Mouse (Mus musculus): ENCODE results near the gene Acoxl. TPM values are rescaled to one million over a fixed set of nuclear protein-coding genes. Genes with fewer than 3 reads are reported as not detected.
"Not testable (repeated sequence)": the region's sequence is repeated elsewhere in the genome, so short reads cannot be mapped to it uniquely, and the experiment has no call there.

Acoxl gene
- polyA plus RNA-seq, 1 experiment from 2014 or later: 0.15 TPM

GRCm38 (mm10) chr2:128095270-128095669, 256.6 kb downstream of the Acoxl start:
- no peak for ATAC-seq
- Histone ChIP-seq H3K27ac (ENCODE audit: low read depth, low read length) (no peak overlapping the region), H3K9me3 (ENCODE audit: control insufficient read depth, low read length) (no peaks in the 10 kb centered on the region), H3K4me3 (ENCODE audit: low read length) (no peak overlapping the region), H3K9ac (ENCODE audit: low read depth, low read length) (no peak overlapping the region), H3K36me3 (ENCODE audit: control insufficient read depth, insufficient read depth, low read length) (no peaks in the 10 kb centered on the region), H3K27me3 (replicated peaks; ENCODE audit: control insufficient read depth, insufficient read depth, low read length) (no peaks in the 10 kb centered on the region), H3K4me1 (ENCODE audit: control insufficient read depth, insufficient read depth, low read depth, low read length) (no peaks in the 10 kb centered on the region), H3K4me2 (ENCODE audit: low read length) (no peak overlapping the region)
- 35% methylated on average over 1 of the region's 1 CpGs for WGBS

- Histone ChIP-seq H3K4me3 (ENCODE audit: low read length) (no peak overlapping the region), H3K4me2 (ENCODE audit: low read length) (no peak overlapping the region), H3K27me3 (replicated peaks; ENCODE audit: control insufficient read depth, insufficient read depth, low read length) (no peaks in the 10 kb centered on the region), H3K9ac (ENCODE audit: low read depth, low read length) (no peak overlapping the region), H3K9me3 (ENCODE audit: control insufficient read depth, low read length) (no peaks in the 10 kb centered on the region), H3K27ac (ENCODE audit: low read depth, low read length) (no peak overlapping the region), H3K36me3 (ENCODE audit: control insufficient read depth, insufficient read depth, low read length) (no peaks in the 10 kb centered on the region), H3K4me1 (ENCODE audit: control insufficient read depth, insufficient read depth, low read depth, low read length) (no peaks in the 10 kb centered on the region)
- ATAC-seq: no peak
- WGBS: 81% methylated on average over 1 of the region's 1 CpGs
Measured at GRCm38 (mm10) chr2:128096070-128096469, 257.4 kb downstream of the Acoxl start.

GRCm38 (mm10) chr2:128098118-128098517, 259.4 kb downstream of the Acoxl start:
- ATAC-seq; H3K36me3 ChIP-seq (ENCODE audit: control insufficient read depth, insufficient read depth, low read length); H3K4me1 ChIP-seq (ENCODE audit: control insufficient read depth, insufficient read depth, low read depth, low read length); H3K9me3 ChIP-seq (ENCODE audit: control insufficient read depth, low read length); H3K27ac ChIP-seq (ENCODE audit: low read depth, low read length); H3K4me3 ChIP-seq (ENCODE audit: low read length); H3K9ac ChIP-seq (ENCODE audit: low read depth, low read length); H3K27me3 ChIP-seq (replicated peaks; ENCODE audit: control insufficient read depth, insufficient read depth, low read length); H3K4me2 ChIP-seq (ENCODE audit: low read length): not testable (repeated sequence)
- WGBS: 78% methylated on average over 4 of the region's 5 CpGs

- H3K27ac ChIP-seq (ENCODE audit: low read depth, low read length): no peak overlapping the region
Measured at GRCm38 (mm10) chr2:128102086-128102485, 263.4 kb downstream of the Acoxl start.

DNA sequence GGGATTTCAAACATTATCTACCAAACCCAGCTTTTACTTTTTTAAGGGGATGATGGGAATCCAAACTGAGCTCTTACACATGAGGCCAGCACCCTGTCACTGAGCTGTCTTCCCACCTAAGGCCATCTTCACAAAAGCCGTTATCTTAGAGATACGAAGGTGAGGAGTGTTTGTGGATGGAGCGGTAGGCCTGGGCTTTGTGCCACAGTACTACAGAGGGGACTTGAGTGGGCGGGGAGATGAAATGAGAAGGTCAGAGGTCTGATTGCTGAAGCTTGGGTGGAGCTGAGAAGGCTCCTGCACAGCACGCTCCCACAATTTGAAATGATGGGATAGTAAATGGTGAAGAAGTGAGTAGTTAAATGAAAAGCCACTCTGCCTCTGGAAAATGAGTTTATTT, 266.1 kb downstream of the Acoxl start:
- Histone ChIP-seq H3K27ac (ENCODE audit: low read depth, low read length) (no peak overlapping the region), H3K27me3 (replicated peaks; ENCODE audit: control insufficient read depth, insufficient read depth, low read length) (no peaks in the 10 kb centered on the region), H3K4me1 (ENCODE audit: control insufficient read depth, insufficient read depth, low read depth, low read length) (no peaks in the 10 kb centered on the region), H3K4me3 (ENCODE audit: low read length) (no peak overlapping the region), H3K9me3 (ENCODE audit: control insufficient read depth, low read length) (no peaks in the 10 kb centered on the region), H3K4me2 (ENCODE audit: low read length) (no peak overlapping the region), H3K9ac (ENCODE audit: low read depth, low read length) (no peak overlapping the region), H3K36me3 (ENCODE audit: control insufficient read depth, insufficient read depth, low read length) (no peaks in the 10 kb centered on the region)
- WGBS: 72% methylated on average over 5 of the region's 5 CpGs
- ATAC-seq: no peak

More at GRCm38 (mm10) chr2:128102086-128102485, 263.4 kb downstream of the Acoxl start:
- Histone ChIP-seq H3K27me3 (replicated peaks; ENCODE audit: control insufficient read depth, insufficient read depth, low read length) (no peaks in the 10 kb centered on the region), H3K36me3 (ENCODE audit: control insufficient read depth, insufficient read depth, low read length) (no peaks in the 10 kb centered on the region), H3K9me3 (ENCODE audit: control insufficient read depth, low read length) (no peaks in the 10 kb centered on the region), H3K4me2 (ENCODE audit: low read length) (no peak overlapping the region), H3K4me1 (ENCODE audit: control insufficient read depth, insufficient read depth, low read depth, low read length) (no peaks in the 10 kb centered on the region), H3K4me3 (ENCODE audit: low read length) (no peak overlapping the region), H3K9ac (ENCODE audit: low read depth, low read length) (no peak overlapping the region)
- ATAC-seq: no peak
- WGBS: 92% methylated on average over 9 of the region's 9 CpGs

DNA sequence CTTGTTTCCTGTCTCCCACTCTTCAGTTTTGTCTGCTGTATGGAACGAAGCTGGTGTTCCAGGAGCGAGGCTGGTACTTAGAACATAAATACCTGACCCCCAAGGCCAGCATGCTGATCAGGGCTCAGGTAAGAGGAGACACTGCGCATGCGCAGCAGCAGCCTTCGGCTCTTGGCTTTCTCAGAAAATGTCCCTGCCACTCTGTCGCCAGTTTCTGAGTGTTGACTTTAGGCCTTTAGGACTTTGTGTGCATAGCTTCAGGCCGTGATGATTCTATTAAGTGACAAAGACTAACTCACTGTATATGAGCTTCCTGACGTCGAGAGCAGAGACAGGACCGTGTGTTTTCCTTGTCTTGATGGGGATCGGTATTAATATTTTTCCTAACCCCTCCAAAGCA, 267.0 kb downstream of the Acoxl start:
- Histone ChIP-seq H3K4me1 (ENCODE audit: control insufficient read depth, insufficient read depth, low read depth, low read length) (no peaks in the 10 kb centered on the region), H3K4me3 (ENCODE audit: low read length) (no peak overlapping the region), H3K4me2 (ENCODE audit: low read length) (no peak overlapping the region), H3K27me3 (replicated peaks; ENCODE audit: control insufficient read depth, insufficient read depth, low read length) (no peaks in the 10 kb centered on the region), H3K9ac (ENCODE audit: low read depth, low read length) (no peak overlapping the region), H3K27ac (ENCODE audit: low read depth, low read length) (no peak overlapping the region), H3K36me3 (ENCODE audit: control insufficient read depth, insufficient read depth, low read length) (no peaks in the 10 kb centered on the region), H3K9me3 (ENCODE audit: control insufficient read depth, low read length) (no peaks in the 10 kb centered on the region)
- WGBS: 88% methylated on average over 11 of the region's 11 CpGs
- no peak for ATAC-seq

GRCm38 (mm10) chr2:128111537-128111936, 272.9 kb downstream of the Acoxl start:
- Histone ChIP-seq H3K4me2 (ENCODE audit: low read length) (no peak overlapping the region), H3K4me1 (ENCODE audit: control insufficient read depth, insufficient read depth, low read depth, low read length) (no peaks in the 10 kb centered on the region), H3K9me3 (ENCODE audit: control insufficient read depth, low read length) (no peaks in the 10 kb centered on the region), H3K4me3 (ENCODE audit: low read length) (no peak overlapping the region), H3K27ac (ENCODE audit: low read depth, low read length) (no peak overlapping the region), H3K36me3 (ENCODE audit: control insufficient read depth, insufficient read depth, low read length) (no peaks in the 10 kb centered on the region), H3K9ac (ENCODE audit: low read depth, low read length) (no peak overlapping the region), H3K27me3 (replicated peaks; ENCODE audit: control insufficient read depth, insufficient read depth, low read length) (no peaks in the 10 kb centered on the region)
- WGBS: 77% methylated on average over 9 of the region's 9 CpGs
- ATAC-seq: no peak

DNA sequence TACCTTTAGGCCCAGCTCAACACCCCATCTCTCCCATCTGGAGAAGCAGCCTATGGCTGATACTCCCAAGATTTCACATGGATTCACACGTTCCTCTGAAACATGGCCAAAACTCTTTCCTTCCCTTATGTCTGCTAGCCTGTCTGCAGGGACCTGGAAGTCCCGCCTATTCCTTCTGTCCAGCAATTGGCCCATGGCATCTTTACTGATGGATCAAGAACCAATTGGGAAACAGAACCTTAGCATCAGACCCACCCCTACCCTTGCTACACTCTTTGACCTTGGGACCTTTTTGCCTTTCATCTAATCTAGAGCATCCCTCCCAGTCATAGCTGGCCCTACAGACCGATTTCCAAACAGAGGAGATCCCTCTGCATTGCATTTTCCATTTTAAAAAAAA, 275.9 kb downstream of the Acoxl start:
- Histone ChIP-seq H3K4me1 (ENCODE audit: control insufficient read depth, insufficient read depth, low read depth, low read length) (no peaks in the 10 kb centered on the region), H3K4me3 (ENCODE audit: low read length) (no peak overlapping the region), H3K36me3 (ENCODE audit: control insufficient read depth, insufficient read depth, low read length) (no peaks in the 10 kb centered on the region), H3K9me3 (ENCODE audit: control insufficient read depth, low read length) (no peaks in the 10 kb centered on the region), H3K27ac (ENCODE audit: low read depth, low read length) (no peak overlapping the region), H3K9ac (ENCODE audit: low read depth, low read length) (no peak overlapping the region), H3K4me2 (ENCODE audit: low read length) (no peak overlapping the region), H3K27me3 (replicated peaks; ENCODE audit: control insufficient read depth, insufficient read depth, low read length) (no peaks in the 10 kb centered on the region)
- no peak for ATAC-seq
- 83% methylated on average over 3 of the region's 3 CpGs for WGBS

GRCm38 (mm10) chr2:128115579-128115978, 276.9 kb downstream of the Acoxl start:
- no peak overlapping the region for H3K9ac ChIP-seq (ENCODE audit: low read depth, low read length)
- no peaks in the 10 kb centered on the region for H3K36me3 ChIP-seq (ENCODE audit: control insufficient read depth, insufficient read depth, low read length)
- H3K9me3 ChIP-seq (ENCODE audit: control insufficient read depth, low read length): no peaks in the 10 kb centered on the region
- no peak overlapping the region for H3K4me2 ChIP-seq (ENCODE audit: low read length)
- ATAC-seq: no peak
- H3K4me1 ChIP-seq (ENCODE audit: control insufficient read depth, insufficient read depth, low read depth, low read length): no peaks in the 10 kb centered on the region
- H3K27ac ChIP-seq (ENCODE audit: low read depth, low read length): no peak overlapping the region
- H3K4me3 ChIP-seq (ENCODE audit: low read length): no peak overlapping the region
- WGBS: 22% methylated on average over 4 of the region's 4 CpGs
- no peaks in the 10 kb centered on the region for H3K27me3 ChIP-seq (replicated peaks; ENCODE audit: control insufficient read depth, insufficient read depth, low read length)

DNA sequence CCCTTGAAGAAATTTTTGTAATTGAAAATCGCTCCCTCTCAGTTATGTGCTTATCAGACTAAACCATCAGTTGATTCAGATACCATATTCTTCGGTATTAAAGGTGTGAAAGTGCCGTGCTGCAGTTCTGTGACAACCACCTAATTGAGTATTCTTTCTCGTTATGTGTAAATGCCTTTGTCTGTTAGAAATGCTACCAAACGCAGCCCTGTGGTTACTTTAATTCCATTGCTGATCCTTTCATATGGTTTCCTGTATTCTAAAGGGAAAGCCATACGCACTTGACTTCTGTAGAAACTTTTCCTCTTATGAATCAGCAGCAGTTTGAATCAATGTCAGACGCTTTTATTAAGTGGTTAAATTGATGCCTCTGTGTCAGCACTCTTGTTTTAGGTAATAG, 278.9 kb downstream of the Acoxl start:
- H3K9ac ChIP-seq (ENCODE audit: low read depth, low read length): no peak overlapping the region
- peaks cover under 1% of the 10 kb centered on the region; the same call in 1 of the 2 replicates for H3K4me1 ChIP-seq (ENCODE audit: control insufficient read depth, insufficient read depth, low read depth, low read length)

More for the DNA sequence above, 278.9 kb downstream of the Acoxl start:
- 77% methylated on average over 7 of the region's 7 CpGs for WGBS
- Histone ChIP-seq H3K36me3 (ENCODE audit: control insufficient read depth, insufficient read depth, low read length) (no peaks in the 10 kb centered on the region), H3K4me2 (ENCODE audit: low read length) (no peak overlapping the region), H3K27ac (ENCODE audit: low read depth, low read length) (no peak overlapping the region), H3K4me3 (ENCODE audit: low read length) (no peak overlapping the region), H3K27me3 (replicated peaks; ENCODE audit: control insufficient read depth, insufficient read depth, low read length) (no peaks in the 10 kb centered on the region), H3K9me3 (ENCODE audit: control insufficient read depth, low read length) (no peaks in the 10 kb centered on the region)
- no peak for ATAC-seq
